In genomic region chr4:137468260-137469080, GRCm38 (mm10) we compare ENCODE assay signal across 8 mouse cellular contexts. TPM values are rescaled to one million over a fixed set of nuclear protein-coding genes. Genes with fewer than 3 reads are reported as not detected.
DNase-seq lines count a peak whose midpoint lies in the region; ATAC-seq lines count a peak whose summit lies in the region.

Hspg2 (plus strand) TSS chr4:137468769.

- peak within 1 kb of the TSS; percentile 35 for H3K9ac ChIP-seq in hindbrain, embryonic 15.5 days

- no peaks in the 10 kb centered on the region for H3K27me3 ChIP-seq in hindbrain, embryonic 15.5 days

- peak; percentile 97 for DNase-seq in ZHBTc4 (ENCODE audit: low read depth, low spot score)
- peak; percentile 99 for DNase-seq in gastrocnemius, adult 18-20 months (ENCODE audit: low spot score)
- DNase-seq in layer of hippocampus, postnatal 36 days = peak; percentile 80
- peak; percentile 94 for DNase-seq in lung, postnatal 25 days (ENCODE audit: low spot score)
- peak; percentile 99 for DNase-seq in retina, embryonic 14.5 days (ENCODE audit: low spot score)
- DNase-seq in thymus, postnatal 36 days = peak; percentile 88 to 90

- H3K27ac ChIP-seq in hindbrain, embryonic 15.5 days (replicated peaks) = no peak within 1 kb of the TSS; the same call in 1 of the 2 replicates

- H3K4me3 ChIP-seq in hindbrain, embryonic 15.5 days = peak within 1 kb of the TSS; percentile 45

- H3K4me2 ChIP-seq in hindbrain, embryonic 15.5 days = peak within 1 kb of the TSS; percentile 88

- no peaks in the 10 kb centered on the region for H3K9me3 ChIP-seq in hindbrain, embryonic 15.5 days

- peak; percentile 97 for ATAC-seq in common myeloid progenitor, adult 5-6 weeks (replicated peaks; ENCODE audit: low read depth, poor library complexity, severe bottlenecking)
- peak; percentile 87 for ATAC-seq in hindbrain, embryonic 15.5 days (ENCODE audit: low FRiP score, low read depth)

- H3K4me1 ChIP-seq in hindbrain, embryonic 15.5 days (replicated peaks) = peaks cover 18% of the 10 kb centered on the region

- WGBS in hindbrain, embryonic 15.5 days = under 1% methylated on average over 56 of the region's 72 CpGs

- no peaks in the 10 kb centered on the region for H3K36me3 ChIP-seq in hindbrain, embryonic 15.5 days

RNA-seq across cellular contexts. Expression of gene Hspg2, which starts in this region (rescaled TPM):
- total RNA-seq in common myeloid progenitor, adult 5-6 weeks (2017) = under 0.01 TPM in 1 of 2 replicates, not detected in the other
- total RNA-seq in gastrocnemius, adult 18-20 months (2021) = 10 to 100 TPM; 53.7 to 61.6 TPM
- polyA plus RNA-seq in hindbrain, embryonic 15.5 days (2015; fragmentation: Nextera tagmentation; extraction: Ambion mirVana) = 6.0 and 6.9 TPM in 2 replicates
- 1 to 10 TPM; 6.4 to 7.3 TPM for total RNA-seq in layer of hippocampus, postnatal 36 days (2021)

Comparison
In these comparisons a context has a peak if more than half of its experiments do, and no peak if none do; other contexts are left out.
1. RNA of gene Hspg2 (total RNA-seq): 53.7 to 61.6 TPM in gastrocnemius, adult 18-20 months; 6.4 to 7.3 TPM in layer of hippocampus, postnatal 36 days and under 0.01 TPM in common myeloid progenitor, adult 5-6 weeks; every median in the first group is over 4 times any median in the second.
2. Peak in ATAC-seq in common myeloid progenitor, adult 5-6 weeks; RNA of the gene not detected or under 1 TPM.
3. Peak in every context shown above with its lines, with median percentiles within 50 percentile points of each other: DNase-seq.